Mouse (Mus musculus): ENCODE results near the gene Pfdn4. TPM values are rescaled to one million over a fixed set of nuclear protein-coding genes. Genes with fewer than 3 reads are reported as not detected.

Pfdn4 gene
- 5.5 and 8.0 TPM in 2 replicates for polyA plus RNA-seq (2012; rRNA removed; ENCODE audit: low replicate concordance)

DNA sequence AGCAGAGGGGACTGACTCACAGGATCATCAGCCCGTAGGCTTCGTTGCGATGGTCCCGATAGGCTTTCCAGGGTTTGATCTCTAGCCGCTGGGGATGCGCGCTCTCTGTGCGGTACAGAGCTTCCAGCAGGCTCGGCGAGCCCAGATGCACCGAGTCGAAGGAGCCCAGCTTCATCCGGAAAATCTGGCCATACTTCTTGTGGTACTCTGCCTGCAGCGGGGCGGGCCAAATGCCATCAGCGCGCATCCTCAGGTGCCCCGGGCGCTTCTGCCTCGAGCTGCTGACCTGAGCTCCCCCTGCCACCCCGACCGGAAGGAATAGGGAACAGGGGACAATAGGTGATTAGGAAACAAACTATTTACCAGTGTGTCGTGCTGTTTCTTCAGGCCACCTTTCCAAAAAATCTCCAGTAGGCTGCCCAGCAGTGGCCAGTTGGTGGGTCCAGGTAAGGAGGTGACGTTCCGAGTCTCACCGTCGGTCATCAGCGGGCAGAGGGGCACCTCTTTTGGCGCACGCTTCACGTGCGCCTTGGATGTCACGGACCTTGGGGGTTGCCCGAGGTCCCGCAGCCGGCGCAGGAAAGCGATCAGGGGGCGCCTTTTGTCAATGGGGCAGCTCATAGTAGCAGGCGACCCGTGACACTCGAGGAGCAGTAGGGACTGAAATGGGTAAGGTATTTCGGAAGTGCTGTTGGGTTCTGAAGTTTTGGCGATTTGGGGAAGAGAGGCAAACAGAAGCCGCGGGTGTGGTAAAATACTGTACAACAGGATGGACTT lies at the start of gene Pfdn4:
Gene Pfdn4, plus strand, starts transcription at position 275 of the 777 bp plus-strand sequence.

DNA sequence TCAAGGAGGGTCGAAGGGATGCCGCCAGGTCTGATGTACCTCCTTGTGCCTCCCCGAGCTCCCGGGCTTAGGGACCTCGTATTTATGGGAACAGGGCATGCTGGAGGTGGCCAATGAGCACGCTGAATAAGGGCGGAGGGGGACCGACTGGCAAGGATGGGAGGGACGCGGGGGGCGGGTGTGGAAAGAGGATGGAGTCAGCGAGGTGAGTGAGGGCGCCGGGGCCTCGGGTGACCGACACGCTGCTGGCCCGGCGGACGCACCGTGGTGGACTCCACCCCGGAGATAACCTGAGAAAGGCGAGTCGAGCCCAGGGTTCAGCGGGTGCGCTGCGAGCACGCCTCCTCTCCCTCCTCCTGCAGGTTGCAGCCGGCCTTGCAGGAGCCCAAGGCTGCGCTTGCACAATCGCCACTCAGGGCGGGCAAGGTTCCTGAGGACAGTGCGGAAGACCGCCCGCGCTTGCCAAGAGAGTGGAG lies 901 bp downstream of the Pfdn4 start, which contains the start of gene Cyp24a1:
Gene Cyp24a1, minus strand, starts transcription at position 55 of the 476 bp plus-strand sequence.

Other genes starting within 250 kb of the Pfdn4 start
- 0.95 and 1.2 TPM in 2 replicates for gene Bcas1, start 68.6 kb upstream of the Pfdn4 start, polyA plus RNA-seq (2012; rRNA removed; ENCODE audit: low replicate concordance)
- not detected in 2 replicates for gene Cyp24a1, start 717 bp downstream of the Pfdn4 start, polyA plus RNA-seq (2012; rRNA removed; ENCODE audit: low replicate concordance)
- not detected in 2 replicates for gene 4930470P17Rik, start 105.6 kb downstream of the Pfdn4 start, polyA plus RNA-seq (2012; rRNA removed; ENCODE audit: low replicate concordance)
- 0.29 and 0.85 TPM in 2 replicates for gene Dok5, start 235.4 kb downstream of the Pfdn4 start, polyA plus RNA-seq (2012; rRNA removed; ENCODE audit: low replicate concordance)

All from subcutaneous adipose tissue, adult 2 months (tissue).